Mouse (Mus musculus) 416B (cell line): ENCODE measurements around the gene Olfr1380.
A peak's percentile ranks its signal among the peaks of the same experiment; 100 is the strongest.
"Not testable (repeated sequence)": the region's sequence is repeated elsewhere in the genome, so short reads cannot be mapped to it uniquely, and the experiment has no call there.

Source experiments
- DNase-seq: peaks from one replicate; pipeline ENCODE4 v3.0.0; 2011; ENCODE audit warnings: low read depth

Gene Olfr1380

GRCm38 (mm10) chr11:49556578-49556977 is at the start of gene Olfr1380:
TSS of gene Olfr1380 (plus strand) at chr11:49556878.
- DNase-seq = not testable (repeated sequence)

DNA sequence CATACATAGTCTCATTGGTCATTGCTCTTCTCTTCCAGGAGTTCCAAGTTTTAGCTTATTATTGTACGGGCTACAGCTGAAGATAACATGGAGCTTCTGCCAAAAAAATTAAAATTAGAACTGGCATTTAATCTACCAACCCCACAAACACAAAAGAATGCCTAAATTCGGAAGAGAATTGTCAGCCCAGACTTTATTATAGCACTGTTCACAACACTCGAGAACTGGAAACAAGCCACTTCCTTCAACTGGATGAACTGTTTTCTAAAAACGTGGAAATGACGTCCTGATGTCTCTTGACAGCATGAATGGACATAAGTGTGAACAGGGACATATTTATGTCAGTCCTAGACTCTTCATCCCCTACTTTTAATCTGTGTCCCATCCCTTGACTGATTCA is 38.6 kb upstream of the Olfr1380 start:
- DNase-seq = no peak

DNA sequence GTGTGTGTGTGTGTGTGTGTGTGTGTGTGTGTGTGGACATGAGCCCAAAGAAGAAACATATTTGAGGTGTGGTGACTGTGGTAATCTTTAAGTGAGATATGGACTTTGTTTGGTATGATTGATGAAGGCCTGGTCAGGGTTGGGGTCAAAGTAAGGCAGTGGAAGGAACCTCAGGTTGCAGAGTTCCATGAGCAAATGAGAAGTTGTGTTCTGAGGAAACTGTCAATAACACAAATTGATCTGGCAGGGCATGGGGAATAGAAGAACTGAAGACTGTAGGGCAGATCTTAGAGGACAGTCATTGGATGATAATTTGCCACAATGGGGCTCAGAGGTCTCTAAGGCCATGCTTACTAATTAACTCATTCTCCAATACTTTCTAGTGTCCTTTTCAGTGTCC is 37.3 kb upstream of the Olfr1380 start, which contains the start of gene Olfr1383:
Olfr1383 (plus strand) TSS at position 301 of the 400 bp plus-strand sequence.
- DNase-seq = no peak

DNA sequence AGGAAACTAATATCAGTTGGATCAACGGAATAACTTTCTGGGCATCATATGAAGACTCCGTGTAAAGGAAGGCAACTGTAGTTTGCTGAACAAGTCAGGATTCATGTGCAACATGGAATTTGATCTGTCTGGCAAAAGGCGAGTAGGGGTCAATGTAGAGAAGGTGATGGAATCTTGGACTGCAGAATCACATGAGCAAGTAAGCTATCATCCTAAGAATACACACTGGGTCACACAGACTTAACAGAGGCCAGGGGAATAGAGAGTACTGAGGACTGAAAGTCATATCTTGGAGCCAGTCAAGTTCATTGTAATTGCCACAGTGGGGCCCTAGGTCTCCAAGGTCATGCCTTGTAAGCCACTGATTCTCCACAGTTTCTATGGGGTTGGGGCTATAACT is 28.7 kb upstream of the Olfr1380 start, which contains the start of gene Olfr1382:
Olfr1382 (plus strand) TSS at position 301 of the 400 bp plus-strand sequence.
- no peak for DNase-seq

DNA sequence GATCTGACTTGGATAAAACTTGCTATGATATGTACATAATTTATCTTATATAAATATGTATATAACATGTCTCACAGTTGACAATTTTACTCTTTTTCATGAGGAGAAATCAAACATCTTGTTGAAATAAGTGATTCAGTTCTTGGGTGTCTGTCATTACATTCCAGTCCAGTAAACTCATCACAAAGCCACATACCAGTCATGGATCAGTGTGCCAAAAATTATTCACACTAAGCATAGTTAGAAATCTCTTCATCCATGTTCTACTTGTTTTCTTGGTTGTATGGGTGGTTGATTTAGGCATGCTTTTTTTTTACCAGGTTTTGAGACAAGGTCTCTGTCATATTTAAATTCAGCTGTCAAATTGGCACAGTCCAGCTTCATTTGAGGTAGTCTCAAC is 23.9 kb upstream of the Olfr1380 start:
- no peak for DNase-seq

DNA sequence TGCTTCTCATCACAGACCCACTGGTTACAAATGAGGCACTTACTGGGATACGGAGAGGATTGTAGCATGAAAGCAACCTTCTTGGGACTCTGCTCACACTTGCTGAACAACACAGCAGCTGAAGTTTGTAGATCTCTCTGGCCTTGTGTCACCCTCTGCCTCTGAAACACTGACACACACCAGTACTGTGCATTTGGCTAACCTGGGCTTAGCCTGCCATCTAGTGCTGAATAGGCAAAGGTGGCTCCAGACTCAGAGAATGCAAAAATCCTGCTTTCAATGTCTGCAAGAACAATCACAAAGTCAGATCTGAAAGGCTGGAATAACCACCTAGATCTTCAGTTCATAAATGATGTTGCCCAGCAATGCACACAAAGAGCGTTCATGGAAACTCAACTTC is 20.0 kb upstream of the Olfr1380 start:
- DNase-seq = peak; percentile 16

DNA sequence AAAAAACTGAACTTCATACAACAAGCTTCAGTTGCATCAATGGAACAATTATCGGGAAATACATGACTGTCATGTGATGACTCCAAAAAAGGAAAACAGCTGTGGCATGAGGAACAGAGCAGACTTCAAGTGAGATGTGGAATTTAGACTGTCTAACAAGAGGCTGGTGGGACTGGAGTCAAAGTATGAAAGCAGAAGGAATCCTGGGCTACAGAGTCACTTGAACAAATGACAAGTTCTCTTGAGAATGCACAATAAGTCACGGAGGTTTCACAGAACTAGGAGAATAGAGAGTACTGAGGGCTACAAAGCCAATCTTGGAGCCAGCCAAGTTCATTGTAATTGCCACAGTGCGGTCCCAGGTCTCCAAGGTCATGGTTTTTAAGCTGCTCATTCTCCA is 13.5 kb upstream of the Olfr1380 start, which contains the start of gene Olfr1381:
Olfr1381 (plus strand) TSS at position 301 of the 400 bp plus-strand sequence.
- not testable (repeated sequence) for DNase-seq

- peak; percentile 43 for DNase-seq
These were observed 2.6 kb upstream of the Olfr1380 start for GRCm38 (mm10) chr11:49554033-49554432.

DNA sequence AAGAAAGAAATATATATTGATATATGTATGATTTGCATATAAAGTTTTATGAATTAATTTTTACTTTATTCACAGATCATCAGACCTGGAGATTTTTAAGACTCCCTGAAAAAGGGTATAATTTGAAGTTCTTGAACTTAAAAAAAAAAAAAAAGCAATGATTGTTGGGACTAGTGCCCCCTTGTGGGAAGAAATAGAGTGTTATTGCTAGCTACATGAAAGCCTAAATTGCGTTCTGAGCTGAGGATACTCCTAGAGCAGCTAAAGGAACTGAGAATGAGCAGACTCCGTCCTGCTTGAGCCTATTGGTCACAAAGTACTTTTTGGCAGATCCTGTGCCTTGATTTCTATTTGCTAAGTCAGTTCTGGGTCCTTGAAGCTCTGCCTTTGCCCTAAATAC is 18.4 kb downstream of the Olfr1380 start:
- DNase-seq = peak; percentile 31

DNA sequence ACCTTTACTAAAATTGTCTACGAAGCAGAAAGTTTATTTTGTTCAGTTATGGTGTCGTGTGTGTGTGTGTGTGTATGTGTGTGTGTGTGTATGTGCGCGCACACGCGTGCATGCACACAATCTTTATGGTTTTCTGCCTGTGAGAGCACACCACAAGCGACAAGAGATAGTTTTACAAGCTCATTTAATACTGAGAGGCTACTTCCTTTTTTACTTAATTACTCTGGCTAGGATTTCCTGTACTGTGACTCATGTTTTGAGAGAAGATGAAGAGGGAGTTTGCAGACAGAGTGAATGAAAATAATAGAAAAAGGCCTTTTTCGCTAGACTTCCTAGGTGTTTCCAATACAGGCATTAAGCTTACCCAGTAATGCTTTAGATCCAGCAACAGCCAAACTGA is 23.8 kb downstream of the Olfr1380 start:
- DNase-seq = peak; percentile 21

GRCm38 (mm10) chr11:49590213-49590612 is 33.5 kb downstream of the Olfr1380 start:
- no peak for DNase-seq

GRCm38 (mm10) chr11:49597149-49597548 is 40.5 kb downstream of the Olfr1380 start:
- DNase-seq = peak; percentile 12

GRCm38 (mm10) chr11:49608306-49608705 is 51.6 kb downstream of the Olfr1380 start:
- not testable (repeated sequence) for DNase-seq

GRCm38 (mm10) chr11:49608938-49609867 is 52.5 kb downstream of the Olfr1380 start, which contains the start of gene Flt4:
TSS of gene Flt4 (plus strand) at chr11:49609263.
- not testable (repeated sequence) for DNase-seq

- not testable (repeated sequence) for DNase-seq
These were observed 53.5 kb downstream of the Olfr1380 start for GRCm38 (mm10) chr11:49609868-49610824.

DNA sequence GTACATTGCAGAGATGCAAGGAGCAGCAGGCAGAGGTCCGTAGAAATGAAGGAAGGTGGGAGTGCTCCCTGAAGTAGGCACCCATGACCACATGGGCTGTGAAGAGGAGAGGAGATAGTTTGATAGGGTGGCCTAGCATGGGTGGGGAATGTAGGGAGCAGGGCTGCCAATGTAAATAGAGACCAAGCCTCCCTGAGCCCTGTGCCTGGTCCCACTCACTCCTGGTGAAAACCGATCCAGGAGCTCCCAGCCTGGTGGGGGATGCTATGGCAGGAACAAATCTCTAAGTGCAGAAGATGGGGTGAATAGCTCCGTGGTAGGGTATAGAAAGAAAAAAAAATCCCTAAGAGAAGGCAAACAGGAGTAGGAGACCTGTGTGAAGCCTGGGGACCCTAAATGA is 54.7 kb downstream of the Olfr1380 start:
- not testable (repeated sequence) for DNase-seq

- DNase-seq = no peak
These were observed 55.5 kb downstream of the Olfr1380 start for GRCm38 (mm10) chr11:49612154-49612553.

GRCm38 (mm10) chr11:49613349-49613748 is 56.7 kb downstream of the Olfr1380 start:
- DNase-seq = no peak
